Mouse (Mus musculus): Measurements from ENCODE around the gene Lce1k. TPM values are rescaled to one million over a fixed set of nuclear protein-coding genes. Genes with fewer than 3 reads are reported as not detected.

Gene Lce1k
- polyA plus RNA-seq, 1 experiment from 2014 or later, result not detected

- 100% methylated on average over 1 of the region's 1 CpGs for WGBS
- Histone ChIP-seq H3K9ac (replicated peaks; ENCODE audit: low read depth, low read length) (no peak within 1 kb of the TSS), H3K4me2 (ENCODE audit: low read depth, low read length) (no peak within 1 kb of the TSS)
Observed at GRCm38 (mm10) chr3:92764965-92765364, 42.7 kb downstream of the Lce1k start, which contains the start of gene Lce1h. Gene Lce1h (minus strand): TSS chr3:92765065.

More at GRCm38 (mm10) chr3:92764965-92765364, 42.7 kb downstream of the Lce1k start, which contains the start of gene Lce1h:
- H3K36me3 ChIP-seq (ENCODE audit: control insufficient read depth, insufficient read depth, low read length), result no peaks in the 10 kb centered on the region
- no peaks in the 10 kb centered on the region for H3K9me3 ChIP-seq (ENCODE audit: control insufficient read depth, low read length)
- no peak; the same call in 1 of the 2 replicates for ATAC-seq (ENCODE audit: low read depth)
- H3K27ac ChIP-seq (ENCODE audit: low read depth, low read length), result no peak within 1 kb of the TSS
- no peak within 1 kb of the TSS for H3K4me3 ChIP-seq (ENCODE audit: low read depth, low read length)
- no peaks in the 10 kb centered on the region for H3K27me3 ChIP-seq (ENCODE audit: control insufficient read depth, insufficient read depth, low read length)
- H3K4me1 ChIP-seq (ENCODE audit: control insufficient read depth, insufficient read depth, low read length), result no peaks in the 10 kb centered on the region

Other genes with a start within 250 kb of the Lce1k start
- gene Ivl, start 234.2 kb downstream of the Lce1k start, polyA plus RNA-seq (2014; fragmentation: Nextera tagmentation; extraction: Ambion mirVana), result not detected in 2 replicates
- gene Smcp, start 218.9 kb downstream of the Lce1k start, polyA plus RNA-seq (2014; fragmentation: Nextera tagmentation; extraction: Ambion mirVana), result not detected in 2 replicates
- not detected in 2 replicates for gene 2210017I01Rik, start 200.4 kb downstream of the Lce1k start, polyA plus RNA-seq (2014; fragmentation: Nextera tagmentation; extraction: Ambion mirVana)
- not detected in 2 replicates for gene Lce6a, start 186.2 kb downstream of the Lce1k start, polyA plus RNA-seq (2014; fragmentation: Nextera tagmentation; extraction: Ambion mirVana)
- gene Lce1a1, start 159.6 kb downstream of the Lce1k start, polyA plus RNA-seq (2014; fragmentation: Nextera tagmentation; extraction: Ambion mirVana), result not detected in 2 replicates
- gene Lce1b, start 151.0 kb downstream of the Lce1k start, polyA plus RNA-seq (2014; fragmentation: Nextera tagmentation; extraction: Ambion mirVana), result not detected in 2 replicates
- not detected in 2 replicates for gene Lce1a2, start 137.6 kb downstream of the Lce1k start, polyA plus RNA-seq (2014; fragmentation: Nextera tagmentation; extraction: Ambion mirVana)
- gene Lce1c, start 128.6 kb downstream of the Lce1k start, polyA plus RNA-seq (2014; fragmentation: Nextera tagmentation; extraction: Ambion mirVana), result not detected in 2 replicates
- not detected in 2 replicates for gene Lce1d, start 120.7 kb downstream of the Lce1k start, polyA plus RNA-seq (2014; fragmentation: Nextera tagmentation; extraction: Ambion mirVana)
- not detected in 2 replicates for gene Lce1e, start 98.8 kb downstream of the Lce1k start, polyA plus RNA-seq (2014; fragmentation: Nextera tagmentation; extraction: Ambion mirVana)
- gene Lce1f, start 87.5 kb downstream of the Lce1k start, polyA plus RNA-seq (2014; fragmentation: Nextera tagmentation; extraction: Ambion mirVana), result not detected in 2 replicates
- gene Gm38119, start 68.8 kb downstream of the Lce1k start, polyA plus RNA-seq (2014; fragmentation: Nextera tagmentation; extraction: Ambion mirVana), result not detected in 2 replicates
- not detected in 2 replicates for gene Lce1g, start 55.6 kb downstream of the Lce1k start, polyA plus RNA-seq (2014; fragmentation: Nextera tagmentation; extraction: Ambion mirVana)
- gene Lce1h, start 42.8 kb downstream of the Lce1k start, polyA plus RNA-seq (2014; fragmentation: Nextera tagmentation; extraction: Ambion mirVana), result not detected in 2 replicates
- gene Lce1i, start 29.0 kb downstream of the Lce1k start, polyA plus RNA-seq (2014; fragmentation: Nextera tagmentation; extraction: Ambion mirVana), result not detected in 2 replicates
- gene Lce1j, start 17.4 kb downstream of the Lce1k start, polyA plus RNA-seq (2014; fragmentation: Nextera tagmentation; extraction: Ambion mirVana), result not detected in 2 replicates
- gene Kprp, start 19.4 kb upstream of the Lce1k start, polyA plus RNA-seq (2014; fragmentation: Nextera tagmentation; extraction: Ambion mirVana), result not detected in 2 replicates
- not detected in 2 replicates for gene Lce1l, start 43.4 kb upstream of the Lce1k start, polyA plus RNA-seq (2014; fragmentation: Nextera tagmentation; extraction: Ambion mirVana)
- not detected in 2 replicates for gene 2310050C09Rik, start 62.3 kb upstream of the Lce1k start, polyA plus RNA-seq (2014; fragmentation: Nextera tagmentation; extraction: Ambion mirVana)
- gene Lce3a, start 118.3 kb upstream of the Lce1k start, polyA plus RNA-seq (2014; fragmentation: Nextera tagmentation; extraction: Ambion mirVana), result not detected in 2 replicates
- not detected in 2 replicates for gene Lce3b, start 125.1 kb upstream of the Lce1k start, polyA plus RNA-seq (2014; fragmentation: Nextera tagmentation; extraction: Ambion mirVana)
- gene Lce3c, start 136.6 kb upstream of the Lce1k start, polyA plus RNA-seq (2014; fragmentation: Nextera tagmentation; extraction: Ambion mirVana), result not detected in 2 replicates
- gene Lce3d, start 149.5 kb upstream of the Lce1k start, polyA plus RNA-seq (2014; fragmentation: Nextera tagmentation; extraction: Ambion mirVana), result not detected in 2 replicates
- gene Lce3e, start 159.2 kb upstream of the Lce1k start, polyA plus RNA-seq (2014; fragmentation: Nextera tagmentation; extraction: Ambion mirVana), result not detected in 2 replicates
- gene Lce3f, start 184.3 kb upstream of the Lce1k start, polyA plus RNA-seq (2014; fragmentation: Nextera tagmentation; extraction: Ambion mirVana), result not detected in 2 replicates
- gene Crct1, start 207.8 kb upstream of the Lce1k start, polyA plus RNA-seq (2014; fragmentation: Nextera tagmentation; extraction: Ambion mirVana), result 1.0 TPM in 1 of 2 replicates, not detected in the other
- gene Lce1m, start 211.2 kb upstream of the Lce1k start, polyA plus RNA-seq (2014; fragmentation: Nextera tagmentation; extraction: Ambion mirVana), result not detected in 2 replicates

Data from neural tube, embryonic 14.5 days (tissue).